Mouse (Mus musculus): Measurements from ENCODE around the gene Hamp.

- no peak for TF ChIP-seq GATA1 (IDR thresholded peaks at IDR 0.05; ENCODE audit: low read length)
- TF ChIP-seq TAL1 (IDR thresholded peaks at IDR 0.05; ENCODE audit: low read length): no peak
These were observed 25.3 kb upstream of the Hamp start for GRCm38 (mm10) chr7:30969174-30969573.

Data from erythroblast, embryonic 14.5 days (primary cell).